Mouse (Mus musculus): Measurements from ENCODE around the gene Bcas1. TPM values are rescaled to one million over a fixed set of nuclear protein-coding genes. Genes with fewer than 3 reads are reported as not detected.

The Bcas1 gene
- total RNA-seq, 1 experiment: 2.9 TPM

DNA sequence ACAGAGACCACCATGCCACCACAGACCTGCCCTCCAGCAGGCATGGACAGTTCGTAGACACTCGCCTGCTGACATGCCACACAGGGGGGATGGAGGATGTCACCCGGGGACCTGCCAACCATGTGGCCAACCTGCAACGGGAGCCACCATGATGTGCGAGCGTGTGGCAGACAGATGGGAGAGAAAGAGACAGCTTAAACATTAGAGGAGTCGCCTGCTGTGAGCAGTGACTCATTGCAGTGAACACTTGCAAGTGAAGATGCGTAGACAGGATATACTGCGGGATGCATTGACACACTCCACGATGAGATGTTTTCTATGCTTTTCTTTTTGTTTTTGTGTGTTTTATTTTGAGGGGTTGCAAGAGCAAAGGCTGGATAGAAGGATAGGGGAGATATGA, 20.0 kb upstream of the Bcas1 start:
- Histone ChIP-seq H3K27ac (ENCODE audit: insufficient read depth, low read depth, low read length, poor library complexity, severe bottlenecking) (no peak overlapping the region), H3K4me3 (ENCODE audit: insufficient read depth in 1 of 2, low read depth in 1 of 2, low read length in 2 of 2, poor library complexity in 1 of 2, severe bottlenecking in 1 of 2) (no peak overlapping the region), H3K9ac (ENCODE audit: insufficient read depth, low read depth, low read length, poor library complexity, severe bottlenecking) (no peak overlapping the region), H3K9me3 (ENCODE audit: control insufficient read depth, insufficient read depth, low read depth, low read length) (no peaks in the 10 kb centered on the region), H3K36me3 (ENCODE audit: control insufficient read depth, insufficient read depth, low read length, poor library complexity, severe bottlenecking) (no peaks in the 10 kb centered on the region), H3K4me1 (ENCODE audit: control insufficient read depth in 2 of 2, insufficient read depth in 2 of 2, low read length in 2 of 2, poor library complexity in 1 of 2) (no peaks in the 10 kb centered on the region)
- no peak for DNase-seq (ENCODE audit: low read depth, low spot score)
- in situ Hi-C loops (cut with MboI; ENCODE audit: low sequenced_read_pairs in 2 of 2, unreplicated experiment in 2 of 2): loop anchor here in 1 of 2 experiments (10.0 kb wide), 1 partner anchor 147 kb away; no protein-coding TSS in a partner anchor
- no peak for TF ChIP-seq ZNF384 (IDR thresholded peaks at IDR 0.05; ENCODE audit: low read depth, low read length)
- TF ChIP-seq CHD2 (IDR thresholded peaks at IDR 0.05; ENCODE audit: low read depth, low read length): no peak
- no peak for TF ChIP-seq HCFC1 (IDR thresholded peaks at IDR 0.05; ENCODE audit: borderline replicate concordance, insufficient read depth, low read length)
- no peak for TF ChIP-seq MAFK (IDR thresholded peaks at IDR 0.05; ENCODE audit: insufficient read depth, low read depth, low read length)
- no peak for TF ChIP-seq ZC3H11A (IDR thresholded peaks at IDR 0.05; ENCODE audit: borderline replicate concordance, low read depth, low read length)

DNA sequence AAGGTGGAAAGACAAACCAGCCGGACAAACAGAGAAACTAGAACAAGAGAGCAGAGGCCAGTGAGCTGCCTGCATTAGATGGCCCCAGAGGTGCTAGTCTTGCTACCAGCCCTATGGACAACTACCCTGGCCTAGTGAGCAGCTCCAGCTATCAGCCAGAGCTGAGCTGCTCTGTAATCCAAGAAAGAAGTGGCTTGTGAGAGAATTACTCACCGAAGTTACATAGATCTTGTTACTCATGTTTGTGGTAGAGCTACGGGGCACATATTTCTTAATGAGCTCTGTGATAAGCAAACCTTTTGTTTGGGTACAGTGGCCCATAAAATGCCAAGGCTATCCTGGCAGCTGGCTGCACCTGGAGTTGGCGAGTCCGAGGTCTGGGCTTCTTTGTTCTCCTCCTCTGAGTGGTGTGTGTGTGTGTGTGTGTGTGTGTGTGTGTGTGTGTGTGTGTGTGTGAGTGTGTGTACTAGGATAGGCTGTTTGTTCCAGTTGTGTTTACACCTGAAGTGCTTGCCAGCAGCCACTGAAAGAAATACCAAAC, 19.3 kb upstream of the Bcas1 start:
- H3K36me3 ChIP-seq (ENCODE audit: control insufficient read depth, insufficient read depth, low read length, poor library complexity, severe bottlenecking): no peaks in the 10 kb centered on the region
- no peak overlapping the region for H3K4me3 ChIP-seq (ENCODE audit: insufficient read depth in 1 of 2, low read depth in 1 of 2, low read length in 2 of 2, poor library complexity in 1 of 2, severe bottlenecking in 1 of 2)
- H3K4me1 ChIP-seq (ENCODE audit: control insufficient read depth in 2 of 2, insufficient read depth in 2 of 2, low read length in 2 of 2, poor library complexity in 1 of 2): no peaks in the 10 kb centered on the region
- in situ Hi-C loops (cut with MboI; ENCODE audit: low sequenced_read_pairs in 2 of 2, unreplicated experiment in 2 of 2): loop anchor here in 1 of 2 experiments (10.0 kb wide), 1 partner anchor 148 kb away; no protein-coding TSS in a partner anchor
- TF ChIP-seq ZC3H11A (IDR thresholded peaks at IDR 0.05; ENCODE audit: borderline replicate concordance, low read depth, low read length) (no peak), ZNF384 (IDR thresholded peaks at IDR 0.05; ENCODE audit: low read depth, low read length) (no peak), MAFK (IDR thresholded peaks at IDR 0.05; ENCODE audit: insufficient read depth, low read depth, low read length) (no peak), CHD2 (IDR thresholded peaks at IDR 0.05; ENCODE audit: low read depth, low read length) (no peak), HCFC1 (IDR thresholded peaks at IDR 0.05; ENCODE audit: borderline replicate concordance, insufficient read depth, low read length) (no peak)
- DNase-seq (ENCODE audit: low read depth, low spot score): no peak
- no peaks in the 10 kb centered on the region for H3K9me3 ChIP-seq (ENCODE audit: control insufficient read depth, insufficient read depth, low read depth, low read length)
- H3K27ac ChIP-seq (ENCODE audit: insufficient read depth, low read depth, low read length, poor library complexity, severe bottlenecking): no peak overlapping the region
- no peak overlapping the region for H3K9ac ChIP-seq (ENCODE audit: insufficient read depth, low read depth, low read length, poor library complexity, severe bottlenecking)

DNA sequence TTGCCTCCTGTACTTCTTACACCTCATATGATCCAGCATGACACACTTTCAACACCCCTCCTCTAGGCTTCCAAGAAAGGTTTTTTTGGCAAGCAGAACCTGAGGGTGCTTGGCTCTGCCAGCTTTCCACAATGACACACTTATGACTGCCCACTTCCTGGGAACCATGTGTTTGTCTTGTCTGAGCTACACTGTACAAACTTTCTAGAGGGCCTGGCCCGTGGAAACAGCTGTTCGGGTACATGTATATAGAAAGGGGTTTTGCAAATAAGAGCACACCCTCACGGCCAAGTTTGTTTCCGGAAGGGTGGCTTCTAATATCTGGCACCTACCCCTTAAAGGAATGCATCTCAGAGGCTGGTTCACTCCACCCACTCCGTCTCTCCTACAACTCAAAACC, 18.2 kb upstream of the Bcas1 start:
- in situ Hi-C loops (cut with MboI; ENCODE audit: low sequenced_read_pairs in 2 of 2, unreplicated experiment in 2 of 2): loop anchor here in 1 of 2 experiments (10.0 kb wide), 1 partner anchor 149 kb away; no protein-coding TSS in a partner anchor
- Histone ChIP-seq H3K9ac (ENCODE audit: insufficient read depth, low read depth, low read length, poor library complexity, severe bottlenecking) (no peak overlapping the region), H3K36me3 (ENCODE audit: control insufficient read depth, insufficient read depth, low read length, poor library complexity, severe bottlenecking) (no peaks in the 10 kb centered on the region), H3K27ac (ENCODE audit: insufficient read depth, low read depth, low read length, poor library complexity, severe bottlenecking) (no peak overlapping the region), H3K4me3 (ENCODE audit: insufficient read depth in 1 of 2, low read depth in 1 of 2, low read length in 2 of 2, poor library complexity in 1 of 2, severe bottlenecking in 1 of 2) (no peak overlapping the region), H3K9me3 (ENCODE audit: control insufficient read depth, insufficient read depth, low read depth, low read length) (no peaks in the 10 kb centered on the region), H3K4me1 (ENCODE audit: control insufficient read depth in 2 of 2, insufficient read depth in 2 of 2, low read length in 2 of 2, poor library complexity in 1 of 2) (peaks cover 0 to 3% of the 10 kb centered on the region in 2 experiments; a peak in 1 of 4 replicates)
- TF ChIP-seq ZNF384 (IDR thresholded peaks at IDR 0.05; ENCODE audit: low read depth, low read length) (no peak), ZC3H11A (IDR thresholded peaks at IDR 0.05; ENCODE audit: borderline replicate concordance, low read depth, low read length) (no peak), MAFK (IDR thresholded peaks at IDR 0.05; ENCODE audit: insufficient read depth, low read depth, low read length) (no peak), CHD2 (IDR thresholded peaks at IDR 0.05; ENCODE audit: low read depth, low read length) (no peak), HCFC1 (IDR thresholded peaks at IDR 0.05; ENCODE audit: borderline replicate concordance, insufficient read depth, low read length) (no peak)
- DNase-seq (ENCODE audit: low read depth, low spot score): no peak

DNA sequence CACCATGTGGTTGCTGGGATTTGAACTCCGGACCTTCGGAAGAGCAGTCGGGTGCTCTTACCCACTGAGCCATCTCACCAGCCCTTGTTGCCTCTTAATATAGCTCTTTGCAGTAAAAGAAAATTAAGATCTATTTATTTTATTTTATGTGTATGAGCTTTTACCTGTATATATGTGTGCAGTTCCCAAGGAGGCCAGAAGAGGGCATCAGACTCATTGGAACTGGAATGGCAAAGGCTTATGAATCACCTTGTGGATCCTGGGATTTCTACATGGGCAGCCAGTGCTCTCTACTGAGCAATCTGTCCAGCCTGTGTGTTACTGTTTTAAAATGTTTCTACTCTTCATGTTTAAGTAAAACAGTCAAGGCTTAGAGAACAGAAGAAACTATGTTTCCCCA, 14.9 kb upstream of the Bcas1 start:
- no peak overlapping the region for H3K4me3 ChIP-seq (ENCODE audit: insufficient read depth in 1 of 2, low read depth in 1 of 2, low read length in 2 of 2, poor library complexity in 1 of 2, severe bottlenecking in 1 of 2)
- H3K27ac ChIP-seq (ENCODE audit: insufficient read depth, low read depth, low read length, poor library complexity, severe bottlenecking): no peak overlapping the region
- TF ChIP-seq HCFC1 (IDR thresholded peaks at IDR 0.05; ENCODE audit: borderline replicate concordance, insufficient read depth, low read length): no peak
- no peak for TF ChIP-seq CHD2 (IDR thresholded peaks at IDR 0.05; ENCODE audit: low read depth, low read length)
- no peak for TF ChIP-seq ZC3H11A (IDR thresholded peaks at IDR 0.05; ENCODE audit: borderline replicate concordance, low read depth, low read length)
- no peak for TF ChIP-seq ZNF384 (IDR thresholded peaks at IDR 0.05; ENCODE audit: low read depth, low read length)
- no peak for TF ChIP-seq MAFK (IDR thresholded peaks at IDR 0.05; ENCODE audit: insufficient read depth, low read depth, low read length)
- peaks cover 0 to 4% of the 10 kb centered on the region in 2 experiments; a peak in 2 of 4 replicates for H3K4me1 ChIP-seq (ENCODE audit: control insufficient read depth in 2 of 2, insufficient read depth in 2 of 2, low read length in 2 of 2, poor library complexity in 1 of 2)
- in situ Hi-C loops (cut with MboI; ENCODE audit: low sequenced_read_pairs in 2 of 2, unreplicated experiment in 2 of 2): loop anchor here in 1 of 2 experiments (10.0 kb wide), 1 partner anchor 152 kb away; no protein-coding TSS in a partner anchor
- DNase-seq (ENCODE audit: low read depth, low spot score): peak; percentile 54
- H3K9ac ChIP-seq (ENCODE audit: insufficient read depth, low read depth, low read length, poor library complexity, severe bottlenecking): no peak overlapping the region
- no peaks in the 10 kb centered on the region for H3K9me3 ChIP-seq (ENCODE audit: control insufficient read depth, insufficient read depth, low read depth, low read length)
- no peaks in the 10 kb centered on the region for H3K36me3 ChIP-seq (ENCODE audit: control insufficient read depth, insufficient read depth, low read length, poor library complexity, severe bottlenecking)

Data from ES-E14 (cell line).